Mouse (Mus musculus) liver, adult (tissue): ENCODE data around the gene Micu2.

Source experiments
- GATA4 ChIP-seq: IDR thresholded peaks from 2 replicates; pipeline ENCODE4 v1.6.1; 2014; ENCODE audit warnings: mild to moderate bottlenecking, low read length; ENCODE audit not compliant: insufficient replicate concordance

The Micu2 gene

DNA sequence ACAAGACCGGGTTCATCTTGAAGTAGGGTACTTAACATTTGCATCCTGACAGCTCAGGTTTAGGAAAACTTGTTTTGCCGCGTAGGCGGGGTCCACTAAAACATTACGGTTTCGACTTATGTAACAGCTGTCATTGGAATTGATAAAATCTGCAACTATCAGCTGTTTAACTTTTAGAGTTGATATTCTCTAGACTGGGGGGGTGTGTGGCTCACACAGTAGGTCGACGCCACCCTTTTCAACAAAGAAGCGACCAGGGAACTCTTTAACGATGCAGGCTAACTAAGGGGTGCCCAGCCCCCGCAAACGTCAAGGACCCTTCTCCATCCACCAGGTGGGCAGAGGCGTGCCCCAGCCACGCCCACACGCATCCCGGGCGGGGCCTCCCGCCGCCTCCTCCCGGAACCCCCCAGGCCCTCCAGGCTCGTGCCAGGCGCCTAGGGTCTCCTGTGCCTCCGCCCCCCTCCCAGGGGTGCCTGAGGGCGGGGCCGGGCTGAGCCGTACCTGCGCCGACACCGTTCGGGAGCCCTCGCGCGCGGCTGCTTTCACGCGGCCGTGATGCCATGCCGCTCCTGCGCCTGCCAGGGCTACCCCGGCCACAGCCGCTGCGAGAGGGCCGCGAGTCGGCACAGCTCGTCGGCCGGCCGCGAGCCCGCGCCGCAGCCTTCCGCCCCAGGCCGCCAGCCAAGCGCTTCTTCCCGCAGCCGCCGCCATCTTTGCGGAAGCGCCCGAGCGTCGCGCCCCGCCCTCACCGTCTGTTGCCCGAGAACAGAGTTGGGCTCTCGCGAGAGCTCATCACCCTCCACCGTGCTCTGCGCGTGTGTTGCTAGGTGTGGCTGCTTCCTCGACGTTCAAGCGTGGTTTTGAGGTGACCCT is at the start of gene Micu2:
Gene Micu2, minus strand, starts transcription at position 737 of the 876 bp plus-strand sequence.
- TF ChIP-seq GATA4 = no peak

DNA sequence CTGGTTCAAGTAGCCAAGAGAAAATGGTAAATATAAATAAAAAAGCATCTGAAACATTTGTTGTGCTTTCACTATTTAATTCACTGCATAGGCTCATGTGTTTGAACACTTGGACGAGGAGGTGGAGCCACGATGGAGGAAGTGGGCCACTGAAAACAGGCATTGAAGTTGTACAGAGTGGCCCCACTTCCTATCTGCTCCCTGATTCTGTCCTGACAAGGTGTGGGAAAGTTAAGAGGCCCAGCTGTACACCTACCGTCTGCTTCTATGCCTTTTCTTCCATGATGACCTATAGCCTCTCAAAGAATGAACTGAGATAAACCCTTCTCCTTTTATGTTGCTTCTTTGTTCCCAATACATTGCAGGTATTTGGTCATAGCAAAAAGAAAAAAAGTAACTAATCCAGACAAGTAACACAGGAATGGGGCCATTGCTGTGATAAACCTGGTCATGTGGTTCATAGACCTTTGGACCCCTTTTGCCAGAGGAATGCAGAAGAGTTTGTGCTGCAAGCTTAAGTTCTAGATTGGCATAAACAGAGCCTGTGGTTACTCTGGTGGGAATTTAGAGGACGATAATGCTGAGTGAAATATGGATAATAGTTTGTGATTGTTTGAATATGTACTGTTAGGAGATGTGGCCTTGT is 47.7 kb upstream of the Micu2 start:
- TF ChIP-seq GATA4 = no peak

DNA sequence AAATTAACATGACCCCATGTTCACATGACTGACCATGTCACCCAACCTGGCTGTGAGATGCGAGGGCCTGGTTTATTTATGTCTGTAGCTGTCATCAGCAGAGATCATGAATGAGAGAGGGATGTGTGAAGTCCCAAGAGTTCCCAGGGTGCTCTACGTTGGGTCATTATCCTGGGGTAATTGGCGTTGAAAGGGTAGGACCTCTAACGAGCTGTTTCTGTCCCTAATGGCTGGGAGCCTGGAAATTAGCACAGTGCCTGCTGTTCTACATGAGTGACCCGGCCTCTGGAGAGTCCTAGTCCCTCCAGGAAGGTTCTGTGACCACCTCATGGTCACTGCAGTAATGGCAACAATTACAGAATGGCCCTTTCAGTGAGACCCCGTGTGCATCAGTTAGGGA is 37.1 kb upstream of the Micu2 start:
- TF ChIP-seq GATA4 = no peak

DNA sequence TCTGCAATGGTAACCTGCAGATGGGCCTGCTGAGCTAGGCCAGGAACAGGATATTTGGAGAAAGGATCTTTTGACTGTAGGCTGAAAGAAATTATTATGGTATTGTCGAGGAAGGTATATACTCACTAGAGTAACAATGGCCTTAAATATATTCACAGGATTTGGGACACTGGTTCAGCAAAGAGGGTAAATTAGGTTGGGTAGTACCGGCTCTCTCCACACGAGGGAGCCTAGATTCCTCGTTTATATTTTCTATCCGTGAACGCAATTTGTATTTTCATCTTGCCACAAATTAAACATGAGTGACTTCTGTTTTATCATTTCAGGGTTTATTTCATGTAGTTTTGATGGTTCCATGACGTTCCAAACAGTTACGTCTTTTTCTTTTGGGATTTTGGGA is 35.5 kb upstream of the Micu2 start:
- TF ChIP-seq GATA4 = no peak

DNA sequence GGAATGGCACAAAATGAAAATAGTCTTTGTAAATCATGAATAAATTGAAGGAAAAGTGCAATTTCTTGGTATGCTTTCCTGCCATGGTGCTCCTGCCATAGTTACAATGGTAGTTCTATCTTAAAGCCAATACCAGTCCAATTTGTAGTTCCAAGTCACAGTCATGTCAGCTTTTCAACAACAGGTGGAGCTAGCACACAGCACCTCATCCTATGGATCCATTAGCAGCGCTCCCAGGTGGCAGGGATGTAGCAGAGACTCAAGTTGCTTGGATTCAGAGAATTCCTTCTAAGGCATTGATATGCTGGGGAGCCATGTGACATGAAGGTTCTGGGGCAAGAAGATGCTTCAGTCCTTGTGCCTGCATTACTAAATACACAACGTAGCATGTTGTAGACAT is 19.8 kb upstream of the Micu2 start:
- TF ChIP-seq GATA4 = no peak

DNA sequence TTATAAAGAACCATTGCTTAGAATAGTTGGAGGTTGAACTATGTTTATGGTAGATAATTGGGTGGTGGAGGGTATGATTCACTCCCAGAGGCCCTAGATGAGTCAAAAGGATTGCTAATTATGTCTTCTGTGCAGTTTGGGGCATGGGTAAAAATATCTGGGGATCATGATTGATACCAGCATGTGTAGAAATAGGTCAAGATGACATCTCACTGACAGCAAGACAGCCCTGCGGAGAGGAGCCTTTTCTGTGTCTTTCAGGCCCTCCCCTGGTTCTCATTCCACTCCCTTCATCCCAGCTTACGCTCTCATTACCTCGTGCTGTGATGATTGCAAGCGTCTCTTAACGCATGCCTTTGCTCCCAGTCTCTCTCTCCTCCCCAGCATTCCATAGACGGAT is 4.8 kb upstream of the Micu2 start:
- TF ChIP-seq GATA4 = no peak

DNA sequence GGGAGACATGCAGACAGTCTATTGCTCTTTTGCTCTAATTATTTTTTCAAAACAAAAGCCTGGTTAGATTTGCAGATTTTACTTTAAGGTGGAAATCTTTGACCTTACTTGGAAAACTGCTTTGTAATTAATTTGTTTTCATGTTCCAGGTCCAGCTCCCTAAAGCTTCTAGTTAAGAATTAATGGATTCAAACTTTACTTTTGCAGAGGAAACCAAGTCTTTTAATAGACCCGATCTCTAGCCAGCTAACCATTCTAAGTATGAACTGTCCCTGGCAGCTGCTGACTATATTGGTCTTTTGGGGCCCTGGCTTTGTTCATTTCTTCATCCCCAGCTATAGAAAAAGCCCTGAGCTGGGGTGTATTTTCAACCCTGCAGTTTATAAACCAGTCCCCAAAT is 3.1 kb upstream of the Micu2 start:
- TF ChIP-seq GATA4 = no peak

DNA sequence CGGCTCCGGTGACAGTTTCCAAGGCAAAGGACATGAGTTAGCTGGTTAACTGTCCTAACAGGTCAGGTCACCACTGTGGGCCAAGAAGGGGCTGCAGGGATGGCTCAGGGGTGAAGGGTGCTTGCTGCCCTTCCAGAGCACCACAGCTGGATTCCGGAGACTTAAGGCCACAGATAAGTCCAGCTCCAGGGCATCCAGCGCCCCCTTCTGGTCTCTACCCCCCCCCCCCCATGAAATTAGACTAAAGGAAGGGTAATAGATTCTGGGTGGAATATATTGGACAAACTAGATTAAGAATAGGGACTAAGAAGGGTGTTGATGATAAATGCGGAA is 306 bp upstream of the Micu2 start:
- no peak for TF ChIP-seq GATA4

DNA sequence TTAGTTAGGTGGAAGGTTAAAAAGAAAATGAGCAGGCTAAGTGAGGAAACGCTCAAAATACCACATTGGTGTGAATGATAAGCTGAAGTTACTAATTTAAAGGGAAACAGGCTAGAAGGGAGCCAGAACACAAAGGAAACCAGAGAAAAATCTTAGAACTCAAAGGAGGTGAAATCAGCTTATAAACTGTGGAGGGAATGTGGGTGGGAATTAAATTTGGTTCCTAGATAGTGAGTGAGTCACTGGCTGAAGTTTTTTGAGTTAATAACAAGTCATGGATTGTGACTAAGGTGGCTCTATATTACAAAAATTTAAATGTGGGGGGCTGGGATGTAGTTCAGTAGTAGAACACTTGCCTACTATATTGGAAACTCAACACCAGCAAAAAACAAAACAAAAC is 1.6 kb downstream of the Micu2 start:
- no peak for TF ChIP-seq GATA4

DNA sequence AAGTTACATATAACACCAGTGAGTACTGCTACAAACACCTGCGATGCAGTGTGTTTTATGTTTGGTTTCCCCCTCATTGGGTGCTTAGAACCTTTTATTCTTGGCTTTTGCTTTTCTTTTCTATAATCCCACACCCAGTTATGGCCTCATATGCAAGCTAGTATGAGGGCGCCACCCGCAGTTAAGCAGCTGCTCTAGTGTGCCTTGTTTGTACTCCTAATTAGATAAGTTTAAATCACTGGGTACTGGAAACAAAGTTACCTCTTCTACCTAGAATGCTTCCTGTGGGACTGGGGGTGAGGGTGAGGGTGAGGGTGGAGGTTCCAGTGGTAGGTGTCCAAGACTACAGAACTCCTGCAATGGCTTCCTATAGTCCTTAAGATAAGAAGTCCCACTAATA is 2.9 kb downstream of the Micu2 start:
- no peak for TF ChIP-seq GATA4

DNA sequence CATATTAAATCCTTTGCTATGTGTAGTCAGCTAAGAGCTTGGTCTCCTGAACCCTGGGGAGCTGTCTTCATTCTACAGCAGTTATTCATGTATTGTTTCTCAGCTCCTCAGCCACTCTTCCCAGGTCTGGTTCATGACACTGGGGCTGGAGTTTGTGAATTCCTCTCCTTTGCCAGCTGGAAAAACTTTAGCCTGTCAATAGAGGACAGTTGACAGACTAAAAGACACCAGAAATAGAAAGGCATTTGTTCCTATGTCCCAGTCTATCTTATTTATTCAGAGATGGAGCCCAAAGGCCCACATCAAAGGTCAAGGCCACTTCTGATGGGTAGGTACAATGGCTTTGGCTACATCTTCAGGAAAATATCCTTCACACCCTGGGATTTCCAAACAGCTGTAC is 7.3 kb downstream of the Micu2 start:
- TF ChIP-seq GATA4 = no peak

DNA sequence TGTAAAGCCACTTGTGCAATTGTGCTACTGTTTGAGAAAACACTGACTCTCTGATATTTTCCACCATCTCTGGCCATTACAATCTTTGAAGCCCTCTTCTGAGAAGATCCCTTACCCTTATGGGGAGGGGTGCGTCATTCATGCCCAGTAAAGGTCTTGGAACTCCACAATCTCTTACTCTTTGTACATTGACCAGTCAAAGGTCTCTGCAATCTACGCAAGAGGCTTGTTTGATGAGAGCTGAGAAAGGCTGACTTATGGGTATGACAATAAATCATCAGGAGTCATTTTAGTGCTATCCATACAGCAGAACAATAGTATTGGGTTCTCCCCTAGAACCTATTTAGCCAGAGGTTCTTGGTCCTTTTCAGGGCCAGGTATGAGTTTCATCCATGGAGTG is 9.9 kb downstream of the Micu2 start:
- no peak for TF ChIP-seq GATA4

DNA sequence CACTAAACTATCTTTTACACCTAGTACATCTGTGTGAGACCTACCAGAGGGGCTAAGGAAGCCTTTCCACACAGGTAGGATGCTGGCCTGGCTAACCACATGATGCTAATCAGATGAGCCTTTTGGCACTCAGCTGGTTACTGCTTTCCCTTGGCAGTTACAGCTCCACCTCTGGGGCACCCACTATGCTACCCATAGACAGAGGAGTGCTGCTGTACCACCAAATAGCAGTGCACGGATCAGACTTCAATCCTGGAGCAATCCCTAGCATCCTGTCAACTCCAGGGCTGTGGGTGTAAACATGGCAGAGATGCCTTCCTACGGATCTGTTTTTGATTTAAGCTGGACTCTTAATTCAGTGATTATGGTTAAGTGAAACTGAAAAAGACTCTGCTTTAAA is 13.3 kb downstream of the Micu2 start:
- TF ChIP-seq GATA4 = no peak

DNA sequence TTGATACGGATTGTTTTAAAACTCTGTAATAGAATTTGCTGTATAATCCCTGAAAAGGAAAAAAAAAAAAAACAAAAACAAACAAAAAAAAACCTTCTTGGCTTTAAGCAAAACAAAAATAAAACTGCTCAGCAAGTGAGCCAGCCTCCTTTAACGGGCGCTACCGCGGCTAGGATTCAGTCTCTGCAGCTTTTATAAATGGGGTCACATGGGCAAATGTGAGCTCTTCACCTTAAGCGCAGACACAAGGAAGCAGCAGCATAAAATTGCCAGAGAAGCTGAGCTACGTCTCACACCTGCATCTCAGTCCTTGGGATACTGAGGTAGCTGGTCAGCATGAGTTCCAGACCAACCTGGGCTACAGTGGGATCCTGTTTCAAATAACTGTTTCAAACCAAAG is 16.6 kb downstream of the Micu2 start:
- TF ChIP-seq GATA4 = no peak

DNA sequence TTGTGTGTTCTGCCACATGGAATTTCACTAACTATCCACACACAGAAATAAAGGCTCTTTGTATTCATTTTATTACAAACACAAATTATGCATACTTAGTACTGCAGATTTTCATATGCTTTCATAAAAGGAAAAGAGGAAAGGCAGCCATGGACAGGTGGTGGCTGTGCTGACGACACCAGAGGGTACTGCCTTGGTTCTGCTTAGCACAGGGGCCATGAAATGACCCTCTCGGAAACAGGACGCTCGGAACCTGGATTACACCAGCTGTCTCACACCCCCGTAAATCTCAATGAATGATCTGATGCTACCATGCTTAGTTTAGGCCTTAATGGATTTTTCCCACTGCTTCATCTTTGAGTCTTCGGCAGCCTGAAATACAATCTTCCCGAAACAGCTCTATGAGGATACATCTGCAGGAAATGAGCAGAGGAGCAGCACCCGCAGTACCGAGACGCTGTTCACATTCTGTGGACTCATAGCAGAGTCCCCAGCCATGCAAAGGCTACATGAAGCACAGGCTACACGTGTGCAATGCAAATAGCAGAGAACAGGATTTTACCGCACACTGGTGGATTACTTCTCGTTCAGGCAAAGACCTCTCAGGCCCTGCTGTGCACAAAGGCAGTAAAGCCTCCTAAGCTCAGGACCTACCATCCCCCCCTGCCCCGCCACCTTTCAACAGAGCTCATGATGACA is 17.2 kb downstream of the Micu2 start:
- TF ChIP-seq GATA4 = no peak

DNA sequence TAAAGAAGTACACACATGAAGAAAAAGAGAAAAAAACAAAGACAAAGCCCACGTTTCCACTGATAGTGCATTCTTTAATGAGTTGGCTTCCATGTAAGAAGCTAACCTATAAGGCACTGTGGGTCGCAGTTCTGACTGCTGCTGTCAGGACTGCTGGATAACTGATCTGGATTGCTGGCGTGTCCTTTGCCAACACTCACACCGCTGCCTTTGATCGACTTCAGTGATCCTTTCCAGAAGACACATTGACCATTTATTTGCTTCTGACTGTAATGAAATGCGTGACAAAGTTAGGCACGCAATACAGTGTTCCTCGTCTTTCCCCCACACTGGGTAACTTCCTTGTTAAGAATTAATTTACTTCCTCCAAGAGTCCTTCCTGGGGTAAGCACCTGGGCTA is 18.3 kb downstream of the Micu2 start:
- TF ChIP-seq GATA4 = no peak
